Mouse (Mus musculus): ENCODE measurements around the gene C130074G19Rik. TPM values are rescaled to one million over a fixed set of nuclear protein-coding genes. Genes with fewer than 3 reads are reported as not detected.

C130074G19Rik gene
- total RNA-seq, 2 experiments from 2014 or later: 41.9 to 50.0 TPM

GRCm38 (mm10) chr1:184877306-184877705 is 5.7 kb downstream of the C130074G19Rik start:
- DNase-seq (ENCODE audit: low spot score in 2 of 2): peak; percentile 43 to 68

- no peak for DNase-seq (ENCODE audit: low spot score in 2 of 2)
Observed at GRCm38 (mm10) chr1:184873910-184874309, 9.1 kb downstream of the C130074G19Rik start.

GRCm38 (mm10) chr1:184872069-184872819 is 10.8 kb downstream of the C130074G19Rik start:
- no peak for DNase-seq (ENCODE audit: low spot score in 2 of 2)

GRCm38 (mm10) chr1:184871506-184871905 is 11.5 kb downstream of the C130074G19Rik start:
- no peak for DNase-seq (ENCODE audit: low spot score in 2 of 2)

- DNase-seq (ENCODE audit: low spot score in 2 of 2): no peak
Observed at GRCm38 (mm10) chr1:184870646-184871385, 12.2 kb downstream of the C130074G19Rik start.

- no peak for DNase-seq (ENCODE audit: low spot score in 2 of 2)
Observed at GRCm38 (mm10) chr1:184869939-184870565, 13.0 kb downstream of the C130074G19Rik start.

GRCm38 (mm10) chr1:184867640-184868120 is 15.3 kb downstream of the C130074G19Rik start:
- DNase-seq (ENCODE audit: low spot score in 2 of 2): no peak

- no peak for DNase-seq (ENCODE audit: low spot score in 2 of 2)
Observed at GRCm38 (mm10) chr1:184864381-184864801, 18.6 kb downstream of the C130074G19Rik start.

GRCm38 (mm10) chr1:184862636-184863035 is 20.4 kb downstream of the C130074G19Rik start:
- DNase-seq (ENCODE audit: low spot score in 2 of 2): no peak

GRCm38 (mm10) chr1:184861551-184861950 is 21.5 kb downstream of the C130074G19Rik start:
- no peak for DNase-seq (ENCODE audit: low spot score in 2 of 2)

- no peak for DNase-seq (ENCODE audit: low spot score in 2 of 2)
Observed at GRCm38 (mm10) chr1:184860276-184860675, 22.7 kb downstream of the C130074G19Rik start.

- DNase-seq (ENCODE audit: low spot score in 2 of 2): no peak
Observed at GRCm38 (mm10) chr1:184858253-184858652, 24.8 kb downstream of the C130074G19Rik start.

- DNase-seq (ENCODE audit: low spot score in 2 of 2): peak; percentile 53 to 55
Observed at GRCm38 (mm10) chr1:184857216-184857615, 25.8 kb downstream of the C130074G19Rik start.

GRCm38 (mm10) chr1:184853922-184854321 is 29.1 kb downstream of the C130074G19Rik start:
- DNase-seq (ENCODE audit: low spot score in 2 of 2): no peak

- peak; percentile 69 to 75 for DNase-seq (ENCODE audit: low spot score in 2 of 2)
Observed at GRCm38 (mm10) chr1:184853339-184853738, 29.7 kb downstream of the C130074G19Rik start.

- peak; percentile 81 to 84 for DNase-seq (ENCODE audit: low spot score in 2 of 2)
Observed at GRCm38 (mm10) chr1:184851741-184852618, 31.0 kb downstream of the C130074G19Rik start.

GRCm38 (mm10) chr1:184851166-184851565 is 31.9 kb downstream of the C130074G19Rik start:
- no peak for DNase-seq (ENCODE audit: low spot score in 2 of 2)

- no peak for DNase-seq (ENCODE audit: low spot score in 2 of 2)
Observed at GRCm38 (mm10) chr1:184846973-184847372, 36.0 kb downstream of the C130074G19Rik start.

- DNase-seq (ENCODE audit: low spot score in 2 of 2): peak in 1 of 2 experiments; percentile 27
Observed at GRCm38 (mm10) chr1:184846092-184846750, 36.8 kb downstream of the C130074G19Rik start, which contains the start of gene Marc2. Gene Marc2, minus strand, starts transcription at chr1:184846451.

Data from left cerebral cortex, adult 18-20 months (tissue).